ENCODE assay signal across 10 mouse cellular contexts in genomic region chr11:75560530-75561409, GRCm38 (mm10). TPM values are rescaled to one million over a fixed set of nuclear protein-coding genes. Genes with fewer than 3 reads are reported as not detected.
A peak's percentile ranks its signal among the peaks of the same experiment; 100 is the strongest.
DNase-seq lines count a peak whose midpoint lies in the region; TF ChIP-seq lines count a peak whose summit lies in the region.
"Had no signal": no experiment of that assay in that cellular context is flagged by ENCODE, and none has a peak within 500 bp of the region (broad histone marks: within the 10 kb centered on the region; RNA-seq: fewer than 3 reads in every experiment).

No protein-coding gene starts in this region.

- peak; percentile 63 for DNase-seq in liver, adult 2 months (ENCODE audit: extremely low read depth, low read depth, low spot score)
- no peak for DNase-seq in liver
- peak; percentile 71 for DNase-seq in T-cell, adult 2 months (ENCODE audit: low spot score)
- peak; percentile 74 for DNase-seq in large intestine, adult 2 months (ENCODE audit: low read depth, low spot score)
- DNase-seq in thymus, postnatal 10 days (ENCODE audit: low spot score in 2 of 2) = peak; percentile 86 to 90
- no peak for DNase-seq in gastrocnemius, postnatal 14 days
- no peak for DNase-seq in right cerebral cortex, adult 18-20 months
- DNase-seq in urinary bladder, postnatal 4 days (ENCODE audit: low spot score in 2 of 2) = no peak
- DNase-seq: heart, postnatal 36 days; lung, postnatal 10 days had no signal

- 50% methylated on average over 14 of the region's 14 CpGs for WGBS in liver, adult 2 months
- 28% methylated on average over 14 of the region's 14 CpGs for WGBS in large intestine, adult 2 months

- TF ChIP-seq CTCF in liver, adult 2 months (IDR thresholded peaks at IDR 0.05; ENCODE audit: low read depth, low read length) = no peak

- H3K4me3 ChIP-seq in liver, adult 2 months (ENCODE audit: insufficient read depth, low read depth, low read length) = no peak overlapping the region

- no peak overlapping the region for H3K27ac ChIP-seq in liver, adult 2 months (replicated peaks; ENCODE audit: insufficient read depth, low read depth, low read length)

- H3K9ac ChIP-seq in liver, adult 2 months (ENCODE audit: low read depth, low read length) = no peak overlapping the region

- H3K4me1 ChIP-seq in liver, adult 2 months (ENCODE audit: control insufficient read depth, insufficient read depth, low read length) = peaks cover 2% of the 10 kb centered on the region

- intact Hi-C loops in gastrocnemius, postnatal 14 days (cut with DNase I; ENCODE audit: low total_unique reads) = no loop called here

- H3K79me2 ChIP-seq in liver, adult 2 months (ENCODE audit: control insufficient read depth, insufficient read depth, low read length) = no peaks in the 10 kb centered on the region

- no peaks in the 10 kb centered on the region for H3K27me3 ChIP-seq in liver, adult 2 months (ENCODE audit: control insufficient read depth, insufficient read depth, low read length)

- no peaks in the 10 kb centered on the region for H3K36me3 ChIP-seq in liver, adult 2 months (ENCODE audit: control insufficient read depth, insufficient read depth, low read length)

- no peak for TF ChIP-seq POLR2A in liver, adult 2 months (IDR thresholded peaks at IDR 0.05; ENCODE audit: extremely low read depth, insufficient read depth, low read length)

RNA-seq across cellular contexts. Expression of gene Pitpna, which starts 27.1 kb away (rescaled TPM):
- total RNA-seq in liver, adult 2 months (2014; rRNA removed) = 19.7 and 21.0 TPM in 2 replicates
- 24.6 and 28.9 TPM in 2 replicates for polyA plus RNA-seq in liver, adult 2 months (2012; rRNA removed)
- polyA plus RNA-seq in large intestine, adult 2 months (2012; rRNA removed) = 168 and 190 TPM in 2 replicates
- total RNA-seq in gastrocnemius, postnatal 14 days (2021) = 100 to 1,000 TPM; 176 to 185 TPM

RNA-seq across cellular contexts. Expression of gene Slc43a2, which starts 29.3 kb away (rescaled TPM):
- total RNA-seq in liver, adult 2 months (2014; rRNA removed) = 4.1 and 8.9 TPM in 2 replicates
- 5.2 and 8.0 TPM in 2 replicates for polyA plus RNA-seq in liver, adult 2 months (2012; rRNA removed)
- 122 and 330 TPM in 2 replicates for polyA plus RNA-seq in large intestine, adult 2 months (2012; rRNA removed)
- total RNA-seq in gastrocnemius, postnatal 14 days (2021) = 10 to 100 TPM; 25.3 to 30.8 TPM

RNA-seq across cellular contexts. Expression of gene Scarf1, which starts 47.4 kb away (rescaled TPM):
- 5.8 and 7.5 TPM in 2 replicates for total RNA-seq in liver, adult 2 months (2014; rRNA removed)
- 10.3 and 16.9 TPM in 2 replicates for polyA plus RNA-seq in liver, adult 2 months (2012; rRNA removed)
- 3.8 and 5.9 TPM in 2 replicates for polyA plus RNA-seq in large intestine, adult 2 months (2012; rRNA removed)
- total RNA-seq in gastrocnemius, postnatal 14 days (2021) = 1 to 10 TPM; 7.1 to 7.2 TPM

RNA-seq across cellular contexts. Expression of gene Rilp, which starts 50.9 kb away (rescaled TPM):
- total RNA-seq in liver, adult 2 months (2014; rRNA removed) = 23.0 and 27.9 TPM in 2 replicates
- polyA plus RNA-seq in liver, adult 2 months (2012; rRNA removed) = 29.8 and 32.6 TPM in 2 replicates
- polyA plus RNA-seq in large intestine, adult 2 months (2012; rRNA removed) = 8.9 and 11.3 TPM in 2 replicates
- 10 to 100 TPM; 40.5 to 41.3 TPM for total RNA-seq in gastrocnemius, postnatal 14 days (2021)

Comparison
In these comparisons a context has a peak if more than half of its experiments do, and no peak if none do; other contexts are left out.
1. DNase-seq: peak in liver, adult 2 months (single experiment), T-cell, adult 2 months (single experiment), large intestine, adult 2 months (single experiment) and thymus, postnatal 10 days (2 of 2); none in liver (single experiment), gastrocnemius, postnatal 14 days (single experiment), right cerebral cortex, adult 18-20 months (single experiment) and urinary bladder, postnatal 4 days (0 of 2).